Mouse (Mus musculus): ENCODE data around the gene Xpo1.

Xpo1 gene

DNA sequence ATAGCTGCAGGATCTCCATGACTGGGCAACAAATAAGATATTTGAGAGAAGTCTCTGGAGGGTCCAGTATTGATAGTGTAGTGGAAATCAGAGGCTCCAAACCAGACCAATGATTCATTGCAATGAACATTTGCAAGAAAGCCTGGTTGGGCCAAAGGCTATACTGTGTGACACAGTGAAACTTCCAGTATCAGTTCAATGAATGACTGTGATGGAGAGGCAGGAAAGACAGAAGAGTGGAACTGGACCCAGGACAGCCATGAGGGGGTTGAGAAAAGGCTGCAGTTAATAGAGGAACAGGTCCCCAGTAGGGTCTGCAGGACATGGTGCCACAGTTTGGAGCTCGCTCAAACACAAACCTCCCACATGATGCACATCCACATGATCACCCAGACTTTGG is 44.1 kb downstream of the Xpo1 start:
- DNase-seq: no peak

DNA sequence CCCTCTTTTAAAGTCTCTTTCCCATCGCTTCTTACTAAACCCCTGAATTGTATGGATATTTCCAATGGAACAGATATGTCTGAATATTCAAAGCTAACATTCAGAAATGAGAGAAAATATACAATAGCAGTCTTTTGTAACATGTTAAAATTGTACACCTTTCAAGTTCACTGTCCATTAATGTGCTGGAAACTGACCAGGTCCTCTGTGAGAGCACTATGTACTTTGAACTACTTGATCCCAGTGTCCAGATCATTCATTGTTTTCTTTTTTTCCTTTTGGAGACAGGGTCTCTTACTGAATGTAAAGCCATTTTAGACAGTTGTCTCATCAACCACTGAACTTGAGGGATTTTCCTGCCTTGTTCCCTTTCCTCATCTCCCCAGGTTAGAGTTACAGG is 47.3 kb downstream of the Xpo1 start:
- DNase-seq: no peak

GRCm38 (mm10) chr11:23305101-23305672 is 49.3 kb downstream of the Xpo1 start:
- peak; percentile 21 for DNase-seq

DNA sequence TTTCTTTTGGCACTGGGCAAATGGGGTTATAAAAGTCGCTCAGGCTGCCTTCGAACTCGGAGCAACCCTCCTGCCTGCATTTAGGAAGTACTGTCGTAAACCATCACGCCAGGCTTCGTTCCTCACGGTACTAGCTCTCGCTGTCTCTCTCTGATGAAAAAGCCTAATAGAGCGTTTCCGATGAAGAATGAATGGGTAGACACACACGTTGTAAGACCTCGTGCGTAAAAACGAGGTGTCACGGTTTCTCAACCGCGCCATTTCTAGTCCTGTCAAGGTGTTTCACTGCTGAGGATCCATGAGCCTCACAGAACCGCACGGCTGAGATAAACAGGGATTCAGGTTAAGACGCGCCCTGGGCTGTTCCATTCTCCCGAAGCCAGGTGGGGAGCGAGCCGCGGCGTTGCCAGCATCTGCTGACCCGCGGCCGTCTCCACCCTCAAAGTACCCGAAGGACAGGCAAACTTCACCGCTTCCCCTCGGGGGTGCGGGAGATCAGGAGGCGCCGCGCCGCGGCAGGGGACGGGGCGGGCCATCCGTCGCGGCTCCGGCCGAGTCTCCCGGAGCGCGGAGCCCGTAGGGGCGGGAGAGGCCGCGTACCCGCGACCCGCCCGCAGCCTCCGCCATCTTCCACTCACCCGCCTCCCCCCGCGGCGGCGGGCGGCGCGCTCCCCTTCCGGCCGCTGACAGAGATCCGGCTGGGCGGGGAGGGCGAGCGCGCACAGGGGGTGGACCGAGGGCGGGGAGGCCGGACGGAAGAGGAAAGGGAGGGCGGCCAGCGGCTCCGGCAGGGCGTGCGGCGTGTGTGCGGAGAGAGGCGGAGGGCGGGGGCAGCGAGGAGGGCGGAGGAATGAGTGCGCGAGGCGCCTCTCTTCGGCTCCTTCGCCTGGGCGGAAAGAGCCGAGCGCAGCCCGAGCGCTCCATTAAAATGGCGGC is 50.1 kb downstream of the Xpo1 start:
- peak; percentile 96 for DNase-seq

DNA sequence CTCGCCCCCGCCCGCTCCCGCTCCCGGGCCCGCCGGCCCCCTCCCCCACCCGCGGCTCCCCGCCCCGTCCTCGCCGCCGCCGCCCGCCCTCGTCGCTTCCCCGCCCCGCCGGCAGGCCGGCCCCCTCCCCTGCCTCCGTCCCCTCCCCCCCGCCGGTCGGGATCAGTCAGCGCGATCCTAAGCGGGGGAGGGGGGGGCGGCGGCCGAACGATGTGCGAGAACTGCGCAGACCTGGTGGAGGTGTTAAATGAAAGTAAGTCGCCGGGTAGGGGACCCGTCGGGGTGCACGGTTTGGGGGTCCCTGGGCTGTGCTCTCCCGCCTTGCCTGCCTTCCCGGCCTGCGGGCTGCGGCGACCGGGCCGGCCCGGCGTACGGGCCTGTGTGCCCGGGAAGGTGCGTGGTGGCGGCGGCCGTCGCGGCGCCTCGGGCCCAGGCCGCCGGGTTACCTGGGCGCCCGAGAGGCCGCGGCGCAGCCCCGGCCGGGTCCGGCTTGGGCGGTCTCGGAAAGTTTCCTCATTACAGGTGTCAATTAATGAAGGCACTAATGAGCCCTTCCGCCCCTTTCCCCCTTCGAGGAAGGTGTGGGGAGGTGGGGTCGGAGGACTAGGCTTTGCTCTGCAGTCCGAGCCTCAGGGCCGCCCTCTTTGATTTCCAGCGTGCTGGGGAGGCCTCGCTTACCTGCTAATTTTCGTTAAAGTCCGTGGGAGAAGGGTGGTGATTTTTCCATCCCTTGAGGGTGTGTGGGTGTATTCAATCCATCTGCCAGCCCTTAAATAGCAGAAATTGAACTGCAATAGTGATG is 51.1 kb downstream of the Xpo1 start, which contains the start of gene Usp34:
Gene Usp34, plus strand, starts transcription at position 132 of the 802 bp plus-strand sequence.
- peak; percentile 61 for DNase-seq

DNA sequence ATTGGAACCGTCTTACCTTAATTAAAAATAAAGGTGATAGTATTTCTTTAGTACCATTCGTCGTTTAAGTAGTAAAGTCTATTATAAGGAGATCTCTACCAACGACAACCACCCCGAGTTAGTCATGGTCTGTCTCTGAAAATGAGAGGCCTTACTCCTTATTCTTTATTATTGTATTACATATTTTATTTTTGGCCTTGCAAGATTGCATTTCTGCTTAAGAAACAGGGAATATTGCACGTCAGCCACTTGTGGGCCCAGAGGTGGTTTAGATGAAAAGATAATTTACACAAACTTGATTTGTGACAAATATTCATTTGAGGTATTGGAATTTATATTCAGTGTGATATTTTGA is 51.7 kb downstream of the Xpo1 start:
- no peak for DNase-seq

DNA sequence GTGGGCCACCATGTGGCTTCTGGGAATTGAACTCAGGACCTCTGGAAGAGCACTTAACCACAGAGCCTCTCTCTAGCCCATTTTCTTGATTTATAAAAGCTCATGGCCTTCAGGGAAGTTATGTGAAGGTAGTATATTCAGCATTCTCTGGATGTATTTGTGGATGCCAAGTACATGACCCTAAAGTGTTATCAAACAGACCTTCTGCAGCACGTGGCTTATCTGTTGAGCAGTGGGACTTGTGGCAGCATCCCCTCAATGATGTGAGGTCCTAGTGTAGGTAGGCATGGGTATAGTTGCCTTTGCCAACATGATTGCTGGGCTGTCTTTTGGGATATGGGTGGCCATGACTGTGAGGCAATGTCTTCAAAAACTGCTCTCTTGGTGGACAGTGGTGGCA is 57.7 kb downstream of the Xpo1 start:
- DNase-seq: no peak

DNA sequence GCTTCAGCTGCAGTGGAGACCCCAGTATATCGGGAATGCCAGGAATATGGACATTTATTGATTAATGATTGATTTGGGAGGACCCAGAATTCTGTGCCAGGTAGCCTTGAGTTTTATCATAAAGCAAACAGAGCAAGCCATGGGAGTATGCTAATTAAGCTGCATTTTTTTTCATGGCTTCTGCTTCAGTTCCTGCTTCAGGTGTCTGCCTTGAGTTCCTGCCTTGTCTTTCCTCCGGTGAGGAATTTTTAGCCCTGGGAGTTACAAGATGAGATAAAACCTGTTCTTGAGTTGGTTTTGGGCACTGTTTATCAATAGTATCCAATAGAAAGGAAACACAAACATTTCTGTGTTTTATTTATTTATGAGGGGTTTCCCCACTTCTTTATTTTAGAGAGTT is 73.6 kb downstream of the Xpo1 start:
- no peak for DNase-seq

DNA sequence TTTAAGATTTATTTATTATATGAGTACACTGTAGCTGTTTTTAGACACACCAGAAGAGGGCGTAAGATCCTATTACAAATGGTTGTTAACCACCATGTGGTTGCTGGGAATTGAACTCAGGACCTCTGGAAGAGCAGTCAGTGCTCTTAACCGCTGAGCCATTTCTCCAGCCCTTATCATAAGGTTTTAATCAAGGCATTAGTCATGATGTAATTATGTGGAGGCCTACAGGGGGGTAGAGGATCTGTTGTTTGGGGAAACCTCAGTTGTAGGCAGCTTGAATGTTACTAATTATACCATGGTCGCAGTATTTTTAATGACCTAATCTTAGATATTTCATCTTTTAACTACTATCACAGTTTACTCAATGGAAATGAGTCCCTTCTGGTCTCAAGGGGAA is 76.3 kb downstream of the Xpo1 start:
- no peak for DNase-seq

- DNase-seq: no peak
Measured at GRCm38 (mm10) chr11:23335160-23335559, 79.3 kb downstream of the Xpo1 start.

Measured in cerebellum, adult 8-10 months (tissue).